Mouse (Mus musculus) CD4-positive, CD25-positive, alpha-beta regulatory T cell, adult 4 months (primary cell): ENCODE results near the gene Gif. TPM values are rescaled to one million over a fixed set of nuclear protein-coding genes. Genes with fewer than 3 reads are reported as not detected.

ENCODE experiments used
- ATAC-seq: one replicate; pipeline ENCODE4 v1.8.0; 2017
- polyA plus RNA-seq, 2 experiments: library from polyadenylated mRNA; unstranded; fragments of 100-300 nt; shearing (Covaris generic); gene quantifications; one replicate each; pipeline ENCODE4 v1.2.1; 2017

Gene Gif
- polyA plus RNA-seq, 2 experiments from 2014 or later = not detected

GRCm38 (mm10) chr19:11794447-11794846, 47.1 kb downstream of the Gif start:
- no peak for ATAC-seq

GRCm38 (mm10) chr19:11800531-11801315, 53.4 kb downstream of the Gif start:
- ATAC-seq = no peak

- ATAC-seq = no peak
Measured at GRCm38 (mm10) chr19:11804423-11804822, 57.1 kb downstream of the Gif start.

- ATAC-seq = no peak
Measured at GRCm38 (mm10) chr19:11807251-11807650, 59.9 kb downstream of the Gif start.

- no peak for ATAC-seq
Measured at GRCm38 (mm10) chr19:11807822-11808221, 60.5 kb downstream of the Gif start.

GRCm38 (mm10) chr19:11808452-11808851, 61.1 kb downstream of the Gif start:
- no peak for ATAC-seq

- ATAC-seq = no peak
Measured at GRCm38 (mm10) chr19:11810003-11810758, 62.8 kb downstream of the Gif start.

- no peak for ATAC-seq
Measured at GRCm38 (mm10) chr19:11810856-11811255, 63.5 kb downstream of the Gif start.

GRCm38 (mm10) chr19:11811688-11812365, 64.5 kb downstream of the Gif start:
- ATAC-seq = no peak

Other genes starting within 250 kb of the Gif start
- gene Ms4a6b, start 231.0 kb upstream of the Gif start, polyA plus RNA-seq = 1,000 to 10,000 TPM; 1,239 to 1,299 TPM
- gene Ms4a4d, start 210.8 kb upstream of the Gif start, polyA plus RNA-seq = 1 to 10 TPM; 3.9 to 6.3 TPM
- gene Ms4a6d, start 142.7 kb upstream of the Gif start, polyA plus RNA-seq = 10 to 100 TPM in 1 of 2 experiments, 1 to 10 TPM in 1; 8.9 to 10.9 TPM
- not detected for gene Ms4a2, start 123.8 kb upstream of the Gif start, polyA plus RNA-seq
- not detected for gene Ms4a3, start 106.7 kb upstream of the Gif start, polyA plus RNA-seq
- gene Oosp2, start 87.0 kb upstream of the Gif start, polyA plus RNA-seq = not detected
- not detected for gene Oosp1, start 56.4 kb upstream of the Gif start, polyA plus RNA-seq
- gene Oosp3, start 50.5 kb upstream of the Gif start, polyA plus RNA-seq = not detected
- gene Mrpl16, start 22.8 kb downstream of the Gif start, polyA plus RNA-seq = 10 to 100 TPM; 39.7 to 40.2 TPM
- 1 to 10 TPM; 2.5 to 2.6 TPM for gene Stx3, start 71.8 kb downstream of the Gif start, polyA plus RNA-seq
- gene Olfr1417, start 91.7 kb downstream of the Gif start, polyA plus RNA-seq = not detected
- gene Olfr1418, start 113.5 kb downstream of the Gif start, polyA plus RNA-seq = not detected
- gene Olfr1419, start 127.6 kb downstream of the Gif start, polyA plus RNA-seq = not detected
- gene Olfr1420, start 139.0 kb downstream of the Gif start, polyA plus RNA-seq = under 1 TPM in 1 of 2 experiments, not detected in 1; 0.42 TPM
- gene Patl1, start 164.8 kb downstream of the Gif start, polyA plus RNA-seq = 10 to 100 TPM; 17.6 to 18.1 TPM
- 1 to 10 TPM; 5.5 to 8.0 TPM for gene Osbp, start 218.4 kb downstream of the Gif start, polyA plus RNA-seq